Mouse (Mus musculus): ENCODE measurements at regions not wholly inside any gene's neighbourhood (a gene's known extent, or its start where the extent isn't known, plus 50 kb on each side); places are given as distances from the start of the nearest gene placed in this dataset.
"Not testable (repeated sequence)": the region's sequence is repeated elsewhere in the genome, so short reads cannot be mapped to it uniquely, and the experiment has no call there.

DNA sequence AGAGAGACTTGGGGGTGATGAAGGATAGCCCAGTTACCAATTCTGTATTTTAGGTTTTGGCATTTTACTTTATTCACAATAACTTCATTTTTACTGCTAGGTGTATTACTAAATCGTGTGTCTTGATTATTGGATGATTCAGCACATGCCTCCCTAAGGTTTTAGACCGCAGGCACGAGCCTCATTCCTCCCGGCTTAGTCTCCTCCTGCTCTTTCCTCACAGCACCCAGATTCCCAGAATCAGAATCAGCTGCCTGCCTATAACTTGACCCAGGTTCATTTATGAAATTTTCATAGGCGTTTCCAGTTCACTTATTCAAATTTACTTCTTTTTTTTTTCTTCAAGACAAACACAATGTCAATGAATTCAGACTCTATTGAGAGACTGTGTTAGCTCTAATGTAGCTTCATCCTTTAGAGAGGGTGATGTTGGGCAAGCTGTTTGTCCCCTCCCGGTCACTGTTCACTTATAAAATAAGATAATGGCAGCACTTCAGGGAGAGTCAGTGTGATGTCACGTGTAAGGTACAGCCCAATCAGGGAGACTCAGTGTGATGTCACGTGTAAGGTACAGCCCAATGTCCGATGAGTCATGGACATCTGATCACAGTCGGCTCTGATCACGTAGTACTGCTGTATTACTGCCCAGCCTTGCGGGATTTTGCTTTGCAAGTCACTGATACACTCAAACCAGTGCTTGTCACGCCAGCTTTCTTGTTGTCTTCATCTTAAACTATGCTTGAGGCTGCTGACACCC is 127.6 kb upstream of the Daam1 start:
- H3K9ac ChIP-seq (ENCODE audit: low read length), result no peak overlapping the region
- no peak overlapping the region for H3K4me2 ChIP-seq (ENCODE audit: low read length)
- H3K4me3 ChIP-seq (ENCODE audit: low read depth, low read length), result no peak overlapping the region
- no peaks in the 10 kb centered on the region for H3K27me3 ChIP-seq (replicated peaks; ENCODE audit: control insufficient read depth, insufficient read depth, low read length)
- H3K9me3 ChIP-seq (ENCODE audit: control insufficient read depth, low read length), result peaks cover 3% of the 10 kb centered on the region; the same call in 1 of the 2 replicates
- DNase-seq (ENCODE audit: low spot score) (no peak), ATAC-seq (replicated peaks; ENCODE audit: low FRiP score, low TSS enrichment, low read depth) (no peak)
- 86% methylated on average over 13 of the region's 13 CpGs for WGBS
- no peaks in the 10 kb centered on the region for H3K36me3 ChIP-seq (ENCODE audit: control insufficient read depth, insufficient read depth, low read length)
- no peaks in the 10 kb centered on the region for H3K4me1 ChIP-seq (replicated peaks; ENCODE audit: control insufficient read depth, insufficient read depth, low read length)
- no peak overlapping the region for H3K27ac ChIP-seq (ENCODE audit: low read depth)

DNA sequence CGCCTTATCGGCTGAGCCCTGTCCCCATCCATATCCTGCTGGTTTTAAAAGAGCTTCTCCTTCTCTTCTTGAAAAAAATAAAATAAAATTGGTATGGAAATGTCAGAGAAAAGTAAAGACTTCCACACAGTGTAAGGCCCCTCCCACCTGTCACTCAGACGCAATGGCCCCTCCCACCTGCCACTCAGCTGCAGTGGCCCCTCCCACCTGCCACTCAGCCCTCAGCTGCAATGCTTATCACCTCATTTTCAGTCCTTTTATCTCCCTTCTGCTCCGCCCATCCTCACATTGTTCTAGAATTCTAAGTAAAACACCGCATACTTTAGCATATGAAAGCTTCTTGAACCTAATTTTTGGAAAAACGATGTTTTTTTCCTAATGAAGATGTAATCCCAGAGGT is 126.4 kb upstream of the Daam1 start:
- Histone ChIP-seq H3K36me3 (ENCODE audit: control insufficient read depth, insufficient read depth, low read length) (no peaks in the 10 kb centered on the region), H3K4me3 (ENCODE audit: low read depth, low read length) (no peak overlapping the region), H3K9ac (ENCODE audit: low read length) (no peak overlapping the region), H3K27me3 (replicated peaks; ENCODE audit: control insufficient read depth, insufficient read depth, low read length) (no peaks in the 10 kb centered on the region), H3K4me2 (ENCODE audit: low read length) (no peak overlapping the region), H3K27ac (ENCODE audit: low read depth) (no peak overlapping the region), H3K4me1 (replicated peaks; ENCODE audit: control insufficient read depth, insufficient read depth, low read length) (no peaks in the 10 kb centered on the region), H3K9me3 (ENCODE audit: control insufficient read depth, low read length) (no peaks in the 10 kb centered on the region; the same call in 1 of the 2 replicates)
- DNase-seq (ENCODE audit: low spot score) (no peak), ATAC-seq (replicated peaks; ENCODE audit: low FRiP score, low TSS enrichment, low read depth) (no peak)
- whole genome bisulfite sequencing, result 77% methylated on average over 6 of the region's 6 CpGs

GRCm38 (mm10) chr12:71707727-71708369 is 123.0 kb upstream of the Daam1 start:
- peak; percentile 92 for DNase-seq (ENCODE audit: low spot score)
- Histone ChIP-seq H3K4me2 (ENCODE audit: low read length) (no peak overlapping the region; the same call in 1 of the 2 replicates), H3K9me3 (ENCODE audit: control insufficient read depth, low read length) (no peaks in the 10 kb centered on the region), H3K36me3 (ENCODE audit: control insufficient read depth, insufficient read depth, low read length) (no peaks in the 10 kb centered on the region), H3K9ac (ENCODE audit: low read length) (no peak overlapping the region), H3K4me1 (replicated peaks; ENCODE audit: control insufficient read depth, insufficient read depth, low read length) (no peaks in the 10 kb centered on the region), H3K27me3 (replicated peaks; ENCODE audit: control insufficient read depth, insufficient read depth, low read length) (no peaks in the 10 kb centered on the region), H3K4me3 (ENCODE audit: low read depth, low read length) (no peak overlapping the region), H3K27ac (ENCODE audit: low read depth) (no peak overlapping the region)
- ATAC-seq (replicated peaks; ENCODE audit: low FRiP score, low TSS enrichment, low read depth), result no peak
- WGBS, result 27% methylated on average over 10 of the region's 10 CpGs

GRCm38 (mm10) chr12:71714606-71715005 is 116.3 kb upstream of the Daam1 start:
- Histone ChIP-seq H3K9me3 (ENCODE audit: control insufficient read depth, low read length) (no peaks in the 10 kb centered on the region), H3K4me3 (ENCODE audit: low read depth, low read length) (no peak overlapping the region), H3K36me3 (ENCODE audit: control insufficient read depth, insufficient read depth, low read length) (no peaks in the 10 kb centered on the region), H3K27me3 (replicated peaks; ENCODE audit: control insufficient read depth, insufficient read depth, low read length) (no peaks in the 10 kb centered on the region), H3K4me2 (ENCODE audit: low read length) (no peak overlapping the region), H3K9ac (ENCODE audit: low read length) (no peak overlapping the region), H3K27ac (ENCODE audit: low read depth) (no peak overlapping the region), H3K4me1 (replicated peaks; ENCODE audit: control insufficient read depth, insufficient read depth, low read length) (0 out of 2 replicates have a peak, but pooled peaks cover 4% of the 10 kb centered on the region)
- WGBS, result 69% methylated on average over 7 of the region's 7 CpGs
- no peak for ATAC-seq (replicated peaks; ENCODE audit: low FRiP score, low TSS enrichment, low read depth)
- no peak for DNase-seq (ENCODE audit: low spot score)

GRCm38 (mm10) chr12:71718412-71718811 is 112.5 kb upstream of the Daam1 start:
- H3K27me3 ChIP-seq (replicated peaks; ENCODE audit: control insufficient read depth, insufficient read depth, low read length); H3K9ac ChIP-seq (ENCODE audit: low read length); ATAC-seq (replicated peaks; ENCODE audit: low FRiP score, low TSS enrichment, low read depth); H3K36me3 ChIP-seq (ENCODE audit: control insufficient read depth, insufficient read depth, low read length); H3K27ac ChIP-seq (ENCODE audit: low read depth); H3K9me3 ChIP-seq (ENCODE audit: control insufficient read depth, low read length); H3K4me2 ChIP-seq (ENCODE audit: low read length); DNase-seq (ENCODE audit: low spot score); H3K4me3 ChIP-seq (ENCODE audit: low read depth, low read length); H3K4me1 ChIP-seq (replicated peaks; ENCODE audit: control insufficient read depth, insufficient read depth, low read length): not testable (repeated sequence)
- 59% methylated on average over 12 of the region's 12 CpGs for WGBS

DNA sequence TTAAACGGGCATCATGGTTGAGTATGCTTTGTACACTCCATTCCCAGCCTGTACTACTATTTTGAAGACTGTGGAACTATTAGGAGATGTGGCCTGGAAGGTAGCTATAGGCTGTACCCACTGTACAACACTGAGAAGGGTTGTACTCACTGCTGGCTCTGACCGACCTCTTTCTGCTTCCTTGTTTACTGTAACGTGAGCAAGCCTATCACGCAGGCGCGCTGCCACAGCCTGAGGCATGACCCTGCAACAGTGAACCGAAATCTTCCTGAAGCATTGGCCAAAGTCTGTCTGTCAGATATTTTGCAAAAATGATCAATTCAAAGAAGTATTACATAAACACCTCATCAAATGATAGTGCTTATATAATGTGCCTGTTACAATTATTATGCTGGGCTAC is 112.0 kb upstream of the Daam1 start:
- DNase-seq (ENCODE audit: low spot score) (no peak), ATAC-seq (replicated peaks; ENCODE audit: low FRiP score, low TSS enrichment, low read depth) (0 out of 2 replicates have a peak, but pooled peaks have one; percentile 12)
- 46% methylated on average over 7 of the region's 7 CpGs for WGBS
- no peaks in the 10 kb centered on the region for H3K27me3 ChIP-seq (replicated peaks; ENCODE audit: control insufficient read depth, insufficient read depth, low read length)
- no peak overlapping the region for H3K9ac ChIP-seq (ENCODE audit: low read length)
- H3K4me3 ChIP-seq (ENCODE audit: low read depth, low read length), result no peak overlapping the region
- H3K9me3 ChIP-seq (ENCODE audit: control insufficient read depth, low read length), result no peaks in the 10 kb centered on the region
- H3K4me2 ChIP-seq (ENCODE audit: low read length), result no peak overlapping the region
- no peak overlapping the region for H3K27ac ChIP-seq (ENCODE audit: low read depth)
- H3K36me3 ChIP-seq (ENCODE audit: control insufficient read depth, insufficient read depth, low read length), result no peaks in the 10 kb centered on the region
- H3K4me1 ChIP-seq (replicated peaks; ENCODE audit: control insufficient read depth, insufficient read depth, low read length), result 0 out of 2 replicates have a peak, but pooled peaks cover 4% of the 10 kb centered on the region

DNA sequence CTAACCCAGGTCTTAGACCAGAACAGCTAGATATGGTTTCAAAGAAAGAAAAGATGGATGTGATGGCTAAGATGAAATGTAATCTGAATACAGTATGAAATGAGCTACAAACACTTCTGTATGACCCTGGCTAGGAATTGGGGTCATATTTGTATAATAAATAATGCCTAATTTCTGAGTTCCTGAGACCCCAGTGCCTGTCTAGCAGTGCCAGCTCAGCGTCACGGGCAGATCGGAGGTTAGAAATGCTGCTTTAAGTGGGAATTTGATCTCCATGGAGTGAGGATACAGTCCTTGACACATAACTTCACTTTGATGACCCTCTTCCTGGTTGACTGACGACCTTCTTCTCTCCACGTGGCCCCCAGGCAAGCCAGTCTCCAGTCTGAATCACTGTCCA is 105.7 kb upstream of the Daam1 start:
- Histone ChIP-seq H3K27me3 (replicated peaks; ENCODE audit: control insufficient read depth, insufficient read depth, low read length) (no peaks in the 10 kb centered on the region), H3K36me3 (ENCODE audit: control insufficient read depth, insufficient read depth, low read length) (no peaks in the 10 kb centered on the region), H3K9me3 (ENCODE audit: control insufficient read depth, low read length) (no peaks in the 10 kb centered on the region), H3K27ac (ENCODE audit: low read depth) (peak overlapping the region; percentile 43), H3K4me2 (ENCODE audit: low read length) (no peak overlapping the region), H3K4me1 (replicated peaks; ENCODE audit: control insufficient read depth, insufficient read depth, low read length) (0 out of 2 replicates have a peak, but pooled peaks cover 5% of the 10 kb centered on the region), H3K4me3 (ENCODE audit: low read depth, low read length) (no peak overlapping the region), H3K9ac (ENCODE audit: low read length) (no peak overlapping the region)
- DNase-seq (ENCODE audit: low spot score), result no peak
- ATAC-seq (replicated peaks; ENCODE audit: low FRiP score, low TSS enrichment, low read depth), result no peak
- 36% methylated on average over 5 of the region's 5 CpGs for WGBS

DNA sequence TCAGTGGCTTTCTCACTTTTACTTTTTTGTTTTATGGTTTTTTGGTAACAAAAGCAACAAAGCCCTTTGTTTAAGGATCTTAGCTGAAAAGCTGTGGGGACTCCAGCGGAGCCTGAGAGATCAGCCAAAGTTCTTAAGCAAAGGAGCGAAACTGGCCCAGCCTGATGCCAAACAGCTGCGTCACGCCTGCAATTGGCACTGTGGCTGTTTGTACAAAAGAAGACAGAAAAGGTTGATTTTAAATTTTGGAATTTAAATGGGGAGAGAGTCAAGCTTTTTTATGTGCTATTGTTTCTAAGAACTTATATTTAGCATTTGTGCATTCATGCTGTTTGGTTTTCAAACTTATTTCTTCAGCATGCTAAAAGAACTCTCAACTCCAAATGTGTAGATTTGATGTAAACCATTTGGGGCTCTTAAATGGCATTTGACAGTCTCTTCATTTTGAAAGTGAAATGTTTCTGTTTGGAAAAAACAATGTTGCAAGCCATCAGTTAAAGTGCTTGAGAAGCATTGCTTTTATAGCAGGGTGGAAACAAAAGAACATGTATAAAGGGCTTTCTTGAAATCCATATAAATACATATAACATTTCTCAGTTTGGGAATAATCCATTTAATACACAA is 105.1 kb upstream of the Daam1 start:
- no peaks in the 10 kb centered on the region for H3K27me3 ChIP-seq (replicated peaks; ENCODE audit: control insufficient read depth, insufficient read depth, low read length)
- no peaks in the 10 kb centered on the region for H3K36me3 ChIP-seq (ENCODE audit: control insufficient read depth, insufficient read depth, low read length)
- WGBS, result 58% methylated on average over 4 of the region's 4 CpGs
- 0 out of 2 replicates have a peak, but pooled peaks cover 5% of the 10 kb centered on the region for H3K4me1 ChIP-seq (replicated peaks; ENCODE audit: control insufficient read depth, insufficient read depth, low read length)
- no peaks in the 10 kb centered on the region for H3K9me3 ChIP-seq (ENCODE audit: control insufficient read depth, low read length)
- no peak overlapping the region for H3K9ac ChIP-seq (ENCODE audit: low read length)
- peak overlapping the region; percentile 43 for H3K27ac ChIP-seq (ENCODE audit: low read depth)
- no peak for ATAC-seq (replicated peaks; ENCODE audit: low FRiP score, low TSS enrichment, low read depth)
- no peak overlapping the region for H3K4me3 ChIP-seq (ENCODE audit: low read depth, low read length)
- DNase-seq (ENCODE audit: low spot score), result peak; percentile 52
- H3K4me2 ChIP-seq (ENCODE audit: low read length), result no peak overlapping the region

Data from intestine, embryonic 14.5 days (tissue).